Mouse (Mus musculus): ENCODE data around the gene Gm11213. TPM values are rescaled to one million over a fixed set of nuclear protein-coding genes. Genes with fewer than 3 reads are reported as not detected.

The Gm11213 gene
- polyA plus RNA-seq, 1 experiment = not detected

DNA sequence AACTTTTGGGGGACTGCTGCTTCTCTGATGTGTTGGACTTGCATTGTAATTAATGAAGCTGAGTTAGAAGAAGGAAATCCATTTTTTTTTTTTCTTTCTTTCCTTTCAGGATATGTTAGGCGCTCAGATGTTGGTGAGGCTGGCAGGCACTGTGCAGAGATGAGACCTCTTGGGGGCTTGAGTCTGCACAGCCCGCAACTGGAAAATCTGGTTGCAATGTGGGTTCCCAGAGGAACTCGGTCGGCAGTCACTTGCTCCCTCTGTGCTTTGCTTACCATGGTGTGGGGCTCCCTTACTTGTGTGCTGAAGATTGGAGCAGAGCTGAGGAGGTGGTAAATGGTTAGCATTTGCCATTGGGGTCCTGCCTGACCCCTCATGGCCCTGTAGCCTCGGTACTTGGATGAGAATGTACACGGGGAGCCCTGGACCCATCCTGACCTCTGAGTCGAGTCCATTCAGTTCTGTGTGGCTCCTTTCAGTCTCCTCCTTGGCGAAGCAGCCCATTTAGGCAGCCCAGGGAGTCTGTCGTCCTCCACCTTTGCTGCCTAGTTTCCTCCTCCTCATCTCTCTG, 45.8 kb downstream of the Gm11213 start:
- Histone ChIP-seq H3K4me1 (ENCODE audit: control insufficient read depth, insufficient read depth, low read length) (peaks cover 19% of the 10 kb centered on the region), H3K27ac (ENCODE audit: control insufficient read depth, insufficient read depth, low read depth, low read length, poor library complexity) (peak overlapping the region; percentile 86; the same call in 1 of the 2 replicates)

GRCm38 (mm10) chr4:63558407-63559081, 46.5 kb downstream of the Gm11213 start, which contains the start of gene Tmem268:
Gene Tmem268 (plus strand): TSS chr4:63558781.
- Histone ChIP-seq H3K4me3 (replicated peaks; ENCODE audit: control insufficient read depth, low read depth, low read length) (peak within 1 kb of the TSS; percentile 79), H3K27ac (ENCODE audit: control insufficient read depth, insufficient read depth, low read depth, low read length, poor library complexity) (peak within 1 kb of the TSS; percentile 86), H3K4me1 (ENCODE audit: control insufficient read depth, insufficient read depth, low read length) (peaks cover 19% of the 10 kb centered on the region)
- under 1% methylated on average over 76 of the region's 81 CpGs for WGBS
- no peak for TF ChIP-seq CTCF (IDR thresholded peaks at IDR 0.05; ENCODE audit: control insufficient read depth, insufficient read depth, low read length)
- peak; percentile 56; the same call in 1 of the 2 replicates for TF ChIP-seq POLR2A (IDR thresholded peaks at IDR 0.05; ENCODE audit: borderline replicate concordance, control insufficient read depth, low read depth, low read length)

More for the DNA sequence above, 45.8 kb downstream of the Gm11213 start:
- 26% methylated on average over 9 of the region's 9 CpGs for WGBS
- peak overlapping the region; percentile 79 for H3K4me3 ChIP-seq (replicated peaks; ENCODE audit: control insufficient read depth, low read depth, low read length)
- TF ChIP-seq POLR2A (IDR thresholded peaks at IDR 0.05; ENCODE audit: borderline replicate concordance, control insufficient read depth, low read depth, low read length) (no peak), CTCF (IDR thresholded peaks at IDR 0.05; ENCODE audit: control insufficient read depth, insufficient read depth, low read length) (no peak)

GRCm38 (mm10) chr4:63557124-63558059, 47.7 kb downstream of the Gm11213 start:
- peaks cover 16% of the 10 kb centered on the region for H3K4me1 ChIP-seq (ENCODE audit: control insufficient read depth, insufficient read depth, low read length)
- no peak for TF ChIP-seq POLR2A (IDR thresholded peaks at IDR 0.05; ENCODE audit: borderline replicate concordance, control insufficient read depth, low read depth, low read length)
- TF ChIP-seq CTCF (IDR thresholded peaks at IDR 0.05; ENCODE audit: control insufficient read depth, insufficient read depth, low read length) = no peak
- peak overlapping the region; percentile 56 for H3K27ac ChIP-seq (ENCODE audit: control insufficient read depth, insufficient read depth, low read depth, low read length, poor library complexity)
- 49% methylated on average over 16 of the region's 16 CpGs for WGBS
- no peak overlapping the region for H3K4me3 ChIP-seq (replicated peaks; ENCODE audit: control insufficient read depth, low read depth, low read length)

DNA sequence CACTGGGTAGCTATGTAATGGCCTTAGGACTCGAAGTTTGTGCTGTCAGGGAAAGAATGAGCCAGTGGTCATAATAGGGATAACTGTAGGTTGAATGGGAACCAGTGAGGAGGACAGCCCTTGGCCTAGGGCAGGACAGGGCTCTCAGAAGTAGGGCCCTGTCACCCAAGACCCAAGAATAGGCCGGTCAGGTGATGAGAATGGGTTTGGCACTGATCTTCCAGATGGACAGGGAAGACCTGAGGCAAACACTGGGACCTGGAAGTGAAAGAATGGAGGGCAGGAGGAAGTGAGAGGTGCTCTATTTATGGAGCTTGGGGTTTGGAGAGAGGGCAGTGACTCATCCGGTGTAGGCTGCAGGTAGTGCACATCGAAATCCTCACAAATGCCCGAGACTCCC, 48.4 kb downstream of the Gm11213 start:
- 43% methylated on average over 5 of the region's 5 CpGs for WGBS
- Histone ChIP-seq H3K4me1 (ENCODE audit: control insufficient read depth, insufficient read depth, low read length) (peaks cover 16% of the 10 kb centered on the region), H3K4me3 (replicated peaks; ENCODE audit: control insufficient read depth, low read depth, low read length) (no peak overlapping the region), H3K27ac (ENCODE audit: control insufficient read depth, insufficient read depth, low read depth, low read length, poor library complexity) (no peak overlapping the region)
- TF ChIP-seq POLR2A (IDR thresholded peaks at IDR 0.05; ENCODE audit: borderline replicate concordance, control insufficient read depth, low read depth, low read length) (no peak), CTCF (IDR thresholded peaks at IDR 0.05; ENCODE audit: control insufficient read depth, insufficient read depth, low read length) (no peak)

DNA sequence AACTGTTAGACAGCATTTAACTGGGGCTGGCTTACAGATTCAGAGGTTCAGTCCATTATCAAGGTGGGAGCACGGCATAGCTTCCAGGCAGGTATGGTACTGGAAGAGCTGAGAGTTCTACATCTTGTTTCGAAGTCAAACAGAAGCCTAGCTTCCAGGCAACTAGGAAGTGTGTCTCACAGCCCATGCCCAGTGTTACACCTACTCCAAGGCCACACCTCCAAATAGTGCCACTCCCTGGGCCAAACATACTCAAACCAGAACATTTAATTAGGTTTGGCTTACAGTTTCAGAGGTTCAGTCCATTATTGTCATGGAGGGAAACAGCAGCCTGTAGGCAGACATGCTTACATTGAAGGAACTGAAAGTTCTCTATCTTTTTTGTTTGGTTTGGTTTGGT, 50.0 kb downstream of the Gm11213 start:
- 90% methylated on average over 2 of the region's 2 CpGs for WGBS
- TF ChIP-seq CTCF (IDR thresholded peaks at IDR 0.05; ENCODE audit: control insufficient read depth, insufficient read depth, low read length) (no peak), POLR2A (IDR thresholded peaks at IDR 0.05; ENCODE audit: borderline replicate concordance, control insufficient read depth, low read depth, low read length) (no peak)
- no peak overlapping the region for H3K27ac ChIP-seq (ENCODE audit: control insufficient read depth, insufficient read depth, low read depth, low read length, poor library complexity)
- H3K4me1 ChIP-seq (ENCODE audit: control insufficient read depth, insufficient read depth, low read length) = peaks cover 9% of the 10 kb centered on the region
- no peak overlapping the region for H3K4me3 ChIP-seq (replicated peaks; ENCODE audit: control insufficient read depth, low read depth, low read length)

GRCm38 (mm10) chr4:63554616-63555015, 50.4 kb downstream of the Gm11213 start:
- TF ChIP-seq CTCF (IDR thresholded peaks at IDR 0.05; ENCODE audit: control insufficient read depth, insufficient read depth, low read length) = no peak
- Histone ChIP-seq H3K27ac (ENCODE audit: control insufficient read depth, insufficient read depth, low read depth, low read length, poor library complexity) (no peak overlapping the region), H3K4me1 (ENCODE audit: control insufficient read depth, insufficient read depth, low read length) (peaks cover 9% of the 10 kb centered on the region), H3K4me3 (replicated peaks; ENCODE audit: control insufficient read depth, low read depth, low read length) (no peak overlapping the region)
- WGBS = 82% methylated on average over 3 of the region's 3 CpGs

DNA sequence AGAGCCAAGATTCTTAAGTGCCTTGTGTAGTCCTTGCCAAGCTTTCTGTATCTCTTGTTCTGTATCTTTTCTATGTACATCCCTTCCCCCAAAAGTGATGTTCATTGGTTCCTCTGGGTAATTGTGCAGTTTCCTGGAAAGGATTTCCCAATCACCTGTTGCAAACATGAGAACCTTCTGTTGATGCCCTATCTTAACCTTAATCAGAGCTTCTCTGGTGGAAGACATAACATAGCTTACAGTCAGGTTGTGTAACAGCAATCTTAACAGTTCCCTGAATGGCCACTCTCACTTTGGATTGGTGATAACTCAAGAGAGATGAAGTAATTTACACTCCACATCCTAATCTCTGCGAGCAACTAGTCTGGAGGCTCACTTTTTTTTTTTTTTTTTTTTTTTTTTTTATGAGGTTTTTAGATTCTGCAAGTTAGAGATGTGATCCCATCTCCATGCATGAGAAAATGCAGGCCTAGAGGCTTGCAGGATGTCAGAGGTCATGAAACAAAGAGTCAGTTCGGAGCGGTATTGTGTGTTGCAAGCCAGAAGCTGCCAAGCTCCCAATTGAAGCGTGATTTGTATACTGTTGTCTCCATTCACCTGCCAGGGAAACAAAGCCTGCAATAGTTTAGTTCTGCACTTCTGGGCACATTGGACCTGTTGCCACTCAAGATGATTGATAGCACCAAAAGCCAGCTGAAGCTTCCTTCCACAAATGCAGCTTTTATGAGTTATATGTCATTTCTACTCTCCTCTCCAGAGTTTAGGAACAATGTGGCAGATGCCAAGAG, 51.1 kb downstream of the Gm11213 start:
- WGBS = 76% methylated on average over 4 of the region's 4 CpGs
- no peak for TF ChIP-seq POLR2A (IDR thresholded peaks at IDR 0.05; ENCODE audit: borderline replicate concordance, control insufficient read depth, low read depth, low read length)
- TF ChIP-seq CTCF (IDR thresholded peaks at IDR 0.05; ENCODE audit: control insufficient read depth, insufficient read depth, low read length) = no peak
- H3K4me1 ChIP-seq (ENCODE audit: control insufficient read depth, insufficient read depth, low read length) = peaks cover 9% of the 10 kb centered on the region
- H3K4me3 ChIP-seq (replicated peaks; ENCODE audit: control insufficient read depth, low read depth, low read length) = no peak overlapping the region
- H3K27ac ChIP-seq (ENCODE audit: control insufficient read depth, insufficient read depth, low read depth, low read length, poor library complexity) = no peak overlapping the region

Measured in bone marrow, adult 2 months (tissue).